Comparison of ENCODE assay signal across 18 mouse cellular contexts in genomic region chr8:109945153-109945632, GRCm38 (mm10). TPM values are rescaled to one million over a fixed set of nuclear protein-coding genes. Genes with fewer than 3 reads are reported as not detected.
DNase-seq lines count a peak whose midpoint lies in the region; ATAC-seq and TF ChIP-seq lines count a peak whose summit lies in the region.
"Had no signal": no experiment of that assay in that cellular context is flagged by ENCODE, and none has a peak within 500 bp of the region (broad histone marks: within the 10 kb centered on the region; RNA-seq: fewer than 3 reads in every experiment).

No protein-coding gene starts in this region.

- peaks cover 12% of the 10 kb centered on the region for H3K36me3 ChIP-seq in limb, embryonic 14.5 days (ENCODE audit: control insufficient read depth, insufficient read depth, low read length)
- H3K36me3 ChIP-seq in midbrain, embryonic 15.5 days (replicated peaks) = peaks cover 7% of the 10 kb centered on the region; the same call in 1 of the 2 replicates

- peaks cover 13% of the 10 kb centered on the region; the same call in 1 of the 2 replicates for H3K4me1 ChIP-seq in limb, embryonic 14.5 days (ENCODE audit: control insufficient read depth, insufficient read depth, low read length)
- H3K4me1 ChIP-seq in midbrain, embryonic 15.5 days = peaks cover 13% of the 10 kb centered on the region

- no peak for TF ChIP-seq POLR2A in limb, embryonic 14.5 days (IDR thresholded peaks at IDR 0.05; ENCODE audit: borderline replicate concordance, extremely low read depth, insufficient read depth, insufficient read length)

- H3K4me3 ChIP-seq in limb, embryonic 14.5 days (replicated peaks; ENCODE audit: low read length) = no peak overlapping the region
- no peak overlapping the region for H3K4me3 ChIP-seq in midbrain, embryonic 15.5 days
- H3K4me3 ChIP-seq: embryonic facial prominence, embryonic 15.5 days; heart, embryonic 15.5 days; megakaryocyte, embryonic 14.5 days had no signal

- DNase-seq in heart, adult 11 months = peak; percentile 68
- no peak for DNase-seq in heart, adult 18-20 months
- DNase-seq in NIH3T3 (ENCODE audit: low read depth) = peak; percentile 69
- DNase-seq in kidney, adult 8-10 months = peak; percentile 49 to 68
- peak; percentile 51 for DNase-seq in limb, embryonic 14.5 days (ENCODE audit: low spot score)
- no peak for DNase-seq in lung, adult 18-20 months
- DNase-seq in urinary bladder, postnatal 14 days (ENCODE audit: low spot score) = no peak
- DNase-seq: gastrocnemius, postnatal 36 days; lung, embryonic 14.5 days had no signal

- H3K9me3 ChIP-seq in limb, embryonic 14.5 days (ENCODE audit: control insufficient read depth, low read length) = no peaks in the 10 kb centered on the region
- no peaks in the 10 kb centered on the region for H3K9me3 ChIP-seq in midbrain, embryonic 15.5 days
- H3K9me3 ChIP-seq: embryonic facial prominence, embryonic 15.5 days; heart, embryonic 15.5 days; megakaryocyte, embryonic 14.5 days had no signal

- WGBS in limb, embryonic 14.5 days = 20% methylated on average over 9 of the region's 9 CpGs
- WGBS in midbrain, embryonic 15.5 days = 57% methylated on average over 9 of the region's 9 CpGs

- no peak overlapping the region for H3K4me2 ChIP-seq in limb, embryonic 14.5 days (replicated peaks; ENCODE audit: low read depth, low read length, severe bottlenecking)
- no peak overlapping the region for H3K4me2 ChIP-seq in midbrain, embryonic 15.5 days
- H3K4me2 ChIP-seq: embryonic facial prominence, embryonic 15.5 days; heart, embryonic 15.5 days; hindbrain, embryonic 14.5 days; lung, embryonic 14.5 days had no signal

- no peak overlapping the region for H3K27ac ChIP-seq in limb, embryonic 14.5 days (replicated peaks; ENCODE audit: low read depth, low read length)
- no peak overlapping the region for H3K27ac ChIP-seq in midbrain, embryonic 15.5 days
- H3K27ac ChIP-seq: embryonic facial prominence, embryonic 15.5 days; heart, embryonic 15.5 days; hindbrain, embryonic 14.5 days had no signal

- no peak overlapping the region for H3K9ac ChIP-seq in limb, embryonic 14.5 days (ENCODE audit: low read depth, low read length, severe bottlenecking)
- H3K9ac ChIP-seq in midbrain, embryonic 15.5 days = no peak overlapping the region
- H3K9ac ChIP-seq: embryonic facial prominence, embryonic 15.5 days; heart, embryonic 15.5 days; hindbrain, embryonic 14.5 days; lung, embryonic 14.5 days had no signal

- no peak for ATAC-seq in limb, embryonic 14.5 days (ENCODE audit: low FRiP score, low read depth)
- ATAC-seq in midbrain, embryonic 15.5 days (replicated peaks) = no peak
- ATAC-seq: forebrain, embryonic 16.5 days had no signal

- peaks cover 17% of the 10 kb centered on the region for H3K27me3 ChIP-seq in limb, embryonic 14.5 days (ENCODE audit: control insufficient read depth, insufficient read depth, low read length)
- H3K27me3 ChIP-seq in midbrain, embryonic 15.5 days (replicated peaks) = no peaks in the 10 kb centered on the region

RNA-seq across cellular contexts. Expression of gene Marveld3, which starts 16.8 kb away (rescaled TPM):
- under 1 TPM in 1 of 2 experiments, not detected in 1; 0.46 TPM for total RNA-seq in heart, adult 18-20 months (2021)
- 0.49 and 1.2 TPM in 2 replicates for polyA plus RNA-seq in limb, embryonic 14.5 days (2012; rRNA removed)
- polyA plus RNA-seq in limb, embryonic 14.5 days (2014; fragmentation: Nextera tagmentation; extraction: Ambion mirVana) = 2.4 and 3.1 TPM in 2 replicates
- 2.1 and 2.8 TPM in 2 replicates for polyA plus RNA-seq in midbrain, embryonic 15.5 days (2015; fragmentation: Nextera tagmentation; extraction: Ambion mirVana)
- total RNA-seq: gastrocnemius, postnatal 36 days; layer of hippocampus, postnatal 10 days; MEL had no signal

RNA-seq across cellular contexts. Expression of gene Tat, which starts 45.0 kb away (rescaled TPM):
- total RNA-seq in heart, adult 18-20 months (2021) = 1 to 10 TPM in 1 of 2 experiments, under 1 TPM in 1; 0.50 to 3.6 TPM
- polyA plus RNA-seq in limb, embryonic 14.5 days (2012; rRNA removed) = 0.09 and 0.14 TPM in 2 replicates
- polyA plus RNA-seq in limb, embryonic 14.5 days (2014; fragmentation: Nextera tagmentation; extraction: Ambion mirVana) = not detected in 2 replicates
- polyA plus RNA-seq in midbrain, embryonic 15.5 days (2015; fragmentation: Nextera tagmentation; extraction: Ambion mirVana) = not detected in 2 replicates
- total RNA-seq: gastrocnemius, postnatal 36 days; layer of hippocampus, postnatal 10 days; left cerebral cortex, postnatal 36 days; MEL had no signal
- polyA plus RNA-seq: forebrain, embryonic 16.5 days; hindbrain, embryonic 14.5 days; lung, embryonic 14.5 days had no signal

Comparison
In these comparisons a context has a peak if more than half of its experiments do, and no peak if none do; other contexts are left out.
1. DNase-seq: peak in heart, adult 11 months (single experiment), NIH3T3 (single experiment), kidney, adult 8-10 months (2 of 2) and limb, embryonic 14.5 days (single experiment); none in heart, adult 18-20 months (0 of 2), lung, adult 18-20 months (0 of 2) and urinary bladder, postnatal 14 days (single experiment).